Mouse (Mus musculus): ENCODE measurements around the gene Hsd17b7. TPM values are rescaled to one million over a fixed set of nuclear protein-coding genes. Genes with fewer than 3 reads are reported as not detected.

Hsd17b7 gene
- polyA plus RNA-seq, 2 experiments = 5.5 to 11.0 TPM

DNA sequence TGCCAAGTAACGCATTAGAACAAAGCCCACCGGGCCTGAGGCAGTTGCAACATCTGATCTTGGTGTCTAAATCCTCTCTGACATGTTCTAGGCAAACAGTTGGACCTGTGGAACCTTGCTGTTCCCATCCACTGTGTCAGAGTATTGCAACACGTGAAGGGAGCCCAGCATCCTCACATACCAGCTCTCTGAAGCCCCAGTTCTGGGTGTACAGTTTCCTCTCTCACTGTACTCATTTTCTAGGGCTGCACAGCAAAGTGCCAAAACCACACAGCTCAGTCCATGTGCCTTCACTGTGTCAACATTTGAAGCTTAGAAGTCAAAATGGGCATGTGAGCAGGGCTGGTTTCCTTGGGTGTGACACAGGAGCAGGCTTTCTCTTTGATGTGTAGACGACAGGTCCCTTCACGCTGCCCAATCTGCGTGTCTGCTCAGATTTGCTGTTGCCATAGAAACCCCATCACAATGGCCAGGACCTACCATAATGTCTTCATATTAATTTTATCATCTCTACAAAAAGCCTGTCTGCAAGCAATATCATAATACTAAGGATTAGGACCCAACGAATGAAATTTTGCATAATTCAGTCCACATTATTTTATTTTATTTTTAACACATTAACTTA lies 36.8 kb downstream of the Hsd17b7 start:
- no peak for TF ChIP-seq EP300 (IDR thresholded peaks at IDR 0.05; ENCODE audit: low read depth)
- Histone ChIP-seq H3K27ac (no peak overlapping the region), H3K4me3 (ENCODE audit: insufficient read depth in 1 of 2, low read depth in 2 of 2, low read length in 2 of 2) (no peak overlapping the region), H3K9me3 (ENCODE audit: control insufficient read depth, low read length) (no peaks in the 10 kb centered on the region), H3K4me2 (ENCODE audit: low read depth) (no peak overlapping the region), H3K4me1 (replicated peaks; ENCODE audit: control insufficient read depth in 2 of 2, insufficient read depth in 2 of 2, low read length in 1 of 2) (no peaks in the 10 kb centered on the region), H3K36me3 (replicated peaks; ENCODE audit: control insufficient read depth, insufficient read depth, low read depth) (no peaks in the 10 kb centered on the region), H3K9ac (replicated peaks) (no peak overlapping the region), H3K27me3 (ENCODE audit: control insufficient read depth, insufficient read depth, low read length) (no peaks in the 10 kb centered on the region)
- no peak for DNase-seq (ENCODE audit: low read depth in 3 of 3, low spot score in 3 of 3)
- ATAC-seq (ENCODE audit: insufficient read depth) = no peak
- WGBS (ENCODE audit: insufficient replicate concordance) = 61% methylated on average over 7 of the region's 7 CpGs

DNA sequence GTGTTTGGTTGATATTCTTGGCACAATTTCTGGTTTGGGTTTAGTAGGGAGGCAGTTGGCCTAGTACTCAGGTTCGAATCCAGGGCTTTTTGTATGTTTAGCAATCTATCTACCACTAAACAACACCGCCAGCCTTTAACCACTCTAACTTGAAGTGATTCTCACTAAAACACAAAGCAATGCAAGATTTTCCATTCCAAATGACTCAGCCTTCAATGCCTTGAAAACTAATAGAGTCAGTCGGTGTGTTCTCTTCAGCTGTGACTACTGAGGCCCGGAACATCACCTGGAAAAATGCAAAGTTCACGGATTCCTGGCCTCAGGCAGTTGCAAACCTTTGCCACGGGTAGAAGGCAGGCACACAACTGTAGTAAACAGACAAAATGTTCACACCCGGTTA lies 37.3 kb downstream of the Hsd17b7 start:
- Histone ChIP-seq H3K27ac (no peak overlapping the region), H3K9ac (replicated peaks) (no peak overlapping the region), H3K36me3 (replicated peaks; ENCODE audit: control insufficient read depth, insufficient read depth, low read depth) (no peaks in the 10 kb centered on the region), H3K4me3 (ENCODE audit: insufficient read depth in 1 of 2, low read depth in 2 of 2, low read length in 2 of 2) (no peak overlapping the region), H3K4me2 (ENCODE audit: low read depth) (no peak overlapping the region), H3K4me1 (replicated peaks; ENCODE audit: control insufficient read depth in 2 of 2, insufficient read depth in 2 of 2, low read length in 1 of 2) (no peaks in the 10 kb centered on the region), H3K27me3 (ENCODE audit: control insufficient read depth, insufficient read depth, low read length) (no peaks in the 10 kb centered on the region), H3K9me3 (ENCODE audit: control insufficient read depth, low read length) (no peaks in the 10 kb centered on the region)
- ATAC-seq (ENCODE audit: insufficient read depth) = no peak
- TF ChIP-seq CTCF (IDR thresholded peaks at IDR 0.05; ENCODE audit: low read depth) (no peak), EP300 (IDR thresholded peaks at IDR 0.05; ENCODE audit: low read depth) (no peak)
- no peak for DNase-seq (ENCODE audit: low read depth in 3 of 3, low spot score in 3 of 3)
- 60% methylated on average over 7 of the region's 7 CpGs for WGBS (ENCODE audit: insufficient replicate concordance)

DNA sequence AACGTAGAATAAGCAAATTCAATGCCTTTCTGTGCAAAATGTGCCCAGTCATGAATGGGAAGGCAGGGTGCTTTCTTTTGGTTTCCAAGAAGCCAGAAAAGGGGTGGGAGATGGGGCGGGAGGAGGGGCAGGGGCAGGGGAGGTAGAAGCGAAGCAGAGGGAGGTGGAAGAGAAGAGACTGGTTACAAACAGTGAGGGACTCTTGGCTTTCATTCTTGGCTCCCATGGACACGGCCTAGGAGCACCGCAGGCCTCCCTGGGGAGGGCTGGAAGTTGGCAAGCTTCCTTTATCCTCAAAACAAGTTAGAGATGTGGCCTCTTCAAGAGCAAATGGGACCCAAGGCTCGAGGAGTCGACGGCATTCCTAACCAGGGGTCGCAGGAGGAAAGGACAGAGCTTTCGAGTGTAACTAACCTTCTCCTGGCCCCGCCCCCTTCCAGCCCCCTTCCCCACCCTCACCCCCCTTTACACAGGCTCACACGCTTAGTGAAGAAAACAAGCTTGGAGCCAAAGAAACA lies 40.5 kb downstream of the Hsd17b7 start, which contains the start of gene Ccdc190:
Gene Ccdc190 (plus strand): TSS at position 195 of the 518 bp plus-strand sequence.
- no peaks in the 10 kb centered on the region for H3K36me3 ChIP-seq (replicated peaks; ENCODE audit: control insufficient read depth, insufficient read depth, low read depth)
- WGBS (ENCODE audit: insufficient replicate concordance) = 22% methylated on average over 12 of the region's 12 CpGs
- no peak for DNase-seq (ENCODE audit: low read depth in 3 of 3, low spot score in 3 of 3)
- no peak for ATAC-seq (ENCODE audit: insufficient read depth)
- H3K27me3 ChIP-seq (ENCODE audit: control insufficient read depth, insufficient read depth, low read length) = no peaks in the 10 kb centered on the region
- no peak within 1 kb of the TSS for H3K27ac ChIP-seq
- H3K9ac ChIP-seq (replicated peaks) = no peak within 1 kb of the TSS
- H3K4me1 ChIP-seq (replicated peaks; ENCODE audit: control insufficient read depth in 2 of 2, insufficient read depth in 2 of 2, low read length in 1 of 2) = no peaks in the 10 kb centered on the region
- no peak within 1 kb of the TSS for H3K4me3 ChIP-seq (ENCODE audit: insufficient read depth in 1 of 2, low read depth in 2 of 2, low read length in 2 of 2)
- no peaks in the 10 kb centered on the region for H3K9me3 ChIP-seq (ENCODE audit: control insufficient read depth, low read length)
- TF ChIP-seq CTCF (IDR thresholded peaks at IDR 0.05; ENCODE audit: low read depth) = no peak
- no peak for TF ChIP-seq EP300 (IDR thresholded peaks at IDR 0.05; ENCODE audit: low read depth)
- H3K4me2 ChIP-seq (ENCODE audit: low read depth) = no peak within 1 kb of the TSS

DNA sequence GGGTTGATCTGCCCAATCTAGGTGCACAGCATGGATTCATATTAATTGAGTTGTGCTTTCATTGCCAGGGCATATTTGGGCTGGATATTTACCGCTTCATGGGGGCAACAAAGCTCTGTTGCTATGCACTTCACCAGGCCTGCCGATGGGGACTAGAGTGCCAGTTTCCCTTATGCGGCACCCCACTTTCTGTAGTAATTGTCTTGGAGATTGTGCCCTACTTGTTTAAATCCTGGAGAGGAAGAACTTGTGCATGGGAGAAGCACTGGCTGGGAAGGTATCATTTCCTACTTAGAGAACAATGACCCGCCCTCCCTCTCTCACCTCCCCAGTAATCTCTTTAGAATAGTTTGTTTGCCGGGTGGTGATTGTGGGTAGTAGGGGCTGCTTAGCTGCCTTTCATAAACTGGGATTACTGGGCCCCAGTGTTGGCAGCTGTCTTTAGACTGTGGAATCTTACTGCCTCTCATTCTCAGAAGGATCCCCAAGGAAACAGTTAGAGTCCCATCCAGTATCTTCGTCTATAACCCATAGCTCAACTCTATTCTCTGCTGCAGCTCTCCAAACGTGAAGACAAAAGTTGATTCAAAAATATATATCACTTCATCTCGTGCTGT lies 41.2 kb downstream of the Hsd17b7 start:
- Histone ChIP-seq H3K27me3 (ENCODE audit: control insufficient read depth, insufficient read depth, low read length) (no peaks in the 10 kb centered on the region), H3K4me2 (ENCODE audit: low read depth) (no peak overlapping the region), H3K9ac (replicated peaks) (no peak overlapping the region), H3K9me3 (ENCODE audit: control insufficient read depth, low read length) (no peaks in the 10 kb centered on the region), H3K4me1 (replicated peaks; ENCODE audit: control insufficient read depth in 2 of 2, insufficient read depth in 2 of 2, low read length in 1 of 2) (no peaks in the 10 kb centered on the region), H3K36me3 (replicated peaks; ENCODE audit: control insufficient read depth, insufficient read depth, low read depth) (no peaks in the 10 kb centered on the region), H3K4me3 (ENCODE audit: insufficient read depth in 1 of 2, low read depth in 2 of 2, low read length in 2 of 2) (no peak overlapping the region), H3K27ac (no peak overlapping the region)
- TF ChIP-seq EP300 (IDR thresholded peaks at IDR 0.05; ENCODE audit: low read depth) (no peak), CTCF (IDR thresholded peaks at IDR 0.05; ENCODE audit: low read depth) (no peak)
- no peak for DNase-seq (ENCODE audit: low read depth in 3 of 3, low spot score in 3 of 3)
- ATAC-seq (ENCODE audit: insufficient read depth) = no peak
- WGBS (ENCODE audit: insufficient replicate concordance) = 53% methylated on average over 8 of the region's 8 CpGs

DNA sequence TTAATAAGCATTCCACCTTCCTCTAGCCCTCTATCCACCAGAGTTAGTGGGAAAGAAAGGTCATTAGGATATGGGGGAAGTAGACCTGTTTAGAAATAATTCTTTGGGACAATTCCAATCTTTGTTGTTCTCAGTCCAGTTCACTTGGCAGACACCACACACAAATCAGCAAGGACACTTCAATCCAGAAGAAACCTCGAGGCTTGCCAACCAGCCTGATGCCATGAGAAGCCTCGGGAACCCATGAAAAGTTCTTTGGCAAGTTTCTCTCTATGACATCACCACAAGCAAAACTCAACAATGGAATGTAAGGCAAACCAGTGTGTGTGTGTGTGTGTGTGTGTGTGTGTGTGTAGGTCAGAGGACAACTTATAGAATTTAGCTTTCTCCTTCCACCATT lies 44.5 kb downstream of the Hsd17b7 start:
- TF ChIP-seq EP300 (IDR thresholded peaks at IDR 0.05; ENCODE audit: low read depth) (no peak), CTCF (IDR thresholded peaks at IDR 0.05; ENCODE audit: low read depth) (no peak)
- Histone ChIP-seq H3K27me3 (ENCODE audit: control insufficient read depth, insufficient read depth, low read length) (no peaks in the 10 kb centered on the region; the same call in 1 of the 2 replicates), H3K4me3 (ENCODE audit: insufficient read depth in 1 of 2, low read depth in 2 of 2, low read length in 2 of 2) (no peak overlapping the region), H3K27ac (no peak overlapping the region), H3K4me1 (replicated peaks; ENCODE audit: control insufficient read depth in 2 of 2, insufficient read depth in 2 of 2, low read length in 1 of 2) (no peaks in the 10 kb centered on the region), H3K4me2 (ENCODE audit: low read depth) (no peak overlapping the region), H3K9me3 (ENCODE audit: control insufficient read depth, low read length) (no peaks in the 10 kb centered on the region), H3K9ac (replicated peaks) (no peak overlapping the region), H3K36me3 (replicated peaks; ENCODE audit: control insufficient read depth, insufficient read depth, low read depth) (no peaks in the 10 kb centered on the region)
- 49% methylated on average over 2 of the region's 2 CpGs for WGBS (ENCODE audit: insufficient replicate concordance)
- no peak for ATAC-seq (ENCODE audit: insufficient read depth)
- DNase-seq (ENCODE audit: low read depth in 3 of 3, low spot score in 3 of 3) = no peak

Data from liver, embryonic 14.5 days (tissue).